Mouse (Mus musculus) megakaryocyte-erythroid progenitor cell, adult 5-6 weeks (primary cell): ENCODE measurements around the gene Coro2b. TPM values are rescaled to one million over a fixed set of nuclear protein-coding genes. Genes with fewer than 3 reads are reported as not detected.

Source experiments
- ATAC-seq: replicated peaks from 2 replicates; pipeline ENCODE4 v1.8.0; 2016; ENCODE audit warnings: mild to moderate bottlenecking, inconsistent platforms; ENCODE audit not compliant: severe bottlenecking, poor library complexity, low FRiP score, low TSS enrichment
- total RNA-seq, 2 experiments: library from RNA; stranded (forward) in 1 of 2; stranded (reverse) in 1 of 2; fragments of 200-1000, 215-1000 nt in 1 of 2; fragments of >200 nt in 1 of 2; fragmentation: Nextera tagmentation in 1 of 2; gene quantifications; 2 replicates each; pipeline ENCODE4 v1.2.3; 2014 to 2017

Coro2b gene
- total RNA-seq (2014; fragmentation: Nextera tagmentation) (1.2 TPM in 1 of 2 replicates, not detected in the other), total RNA-seq (2017) (not detected in 2 replicates)

DNA sequence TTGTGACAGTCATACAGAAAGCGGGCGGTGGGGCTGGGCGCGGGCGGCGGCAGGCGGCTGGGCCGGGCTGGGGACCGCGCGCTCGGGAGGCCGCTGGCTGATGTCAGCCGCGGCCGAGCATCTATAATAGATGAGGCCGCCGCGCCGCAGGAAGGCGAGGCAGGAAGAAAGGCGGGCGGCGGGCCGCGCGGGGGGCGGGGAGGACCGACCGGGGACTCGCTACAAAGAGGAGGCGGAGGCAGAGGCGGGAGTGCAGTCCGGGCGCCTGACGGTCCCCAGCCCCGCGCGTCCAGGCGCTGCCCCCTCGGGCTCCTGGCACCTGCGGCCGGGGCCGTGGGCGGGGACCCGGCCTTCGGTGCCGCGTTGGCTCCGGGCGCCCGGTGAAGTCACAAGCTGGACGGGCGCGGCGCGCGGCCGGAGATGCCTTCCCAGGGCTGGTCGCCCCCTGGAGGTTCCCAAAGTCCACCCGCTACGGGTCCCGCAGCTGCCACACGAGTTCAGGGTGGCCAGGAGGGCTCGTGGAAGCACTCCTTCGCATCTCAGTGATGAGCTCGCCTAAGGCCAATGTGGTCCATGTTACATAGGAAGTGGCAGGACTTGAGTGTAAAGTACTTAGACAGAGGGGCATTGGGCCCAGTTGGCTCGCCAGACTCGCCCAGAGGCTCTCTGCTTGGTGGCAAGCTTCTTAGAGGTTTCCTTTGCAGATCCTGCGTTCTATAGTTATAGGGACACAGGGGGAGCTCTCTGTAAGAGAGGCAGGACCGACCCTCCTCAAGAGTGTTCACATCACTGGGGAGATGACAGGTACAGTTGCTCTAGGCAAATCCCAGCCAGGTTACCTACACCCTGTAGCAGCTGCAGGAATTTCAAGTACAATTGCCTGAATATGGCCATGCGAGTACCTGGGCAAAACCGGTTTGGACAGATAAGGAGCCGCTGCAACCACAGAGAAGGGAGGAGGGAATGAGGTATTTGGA is at the start of gene Coro2b:
Coro2b (minus strand) TSS at position 390 of the 977 bp plus-strand sequence.
- no peak for ATAC-seq

DNA sequence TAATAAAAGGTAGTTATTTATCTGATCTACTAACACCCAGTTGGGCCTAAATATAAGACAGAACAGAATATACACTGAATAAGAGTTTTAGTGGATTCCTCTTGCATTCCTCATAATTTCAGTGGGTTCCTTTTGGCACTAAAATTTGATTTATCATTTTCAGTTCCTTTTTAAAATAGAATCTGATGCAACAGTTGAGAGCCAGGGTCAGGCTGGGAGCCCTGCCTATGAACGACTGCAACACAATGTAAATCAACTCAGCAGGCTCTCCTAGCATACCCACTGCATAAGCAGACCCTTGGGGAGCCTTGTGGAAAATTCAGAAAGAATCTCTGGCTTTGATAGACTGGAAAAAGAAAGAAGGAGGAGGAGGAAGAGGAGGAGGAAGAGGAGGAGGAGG is 40.7 kb upstream of the Coro2b start:
- ATAC-seq = no peak

DNA sequence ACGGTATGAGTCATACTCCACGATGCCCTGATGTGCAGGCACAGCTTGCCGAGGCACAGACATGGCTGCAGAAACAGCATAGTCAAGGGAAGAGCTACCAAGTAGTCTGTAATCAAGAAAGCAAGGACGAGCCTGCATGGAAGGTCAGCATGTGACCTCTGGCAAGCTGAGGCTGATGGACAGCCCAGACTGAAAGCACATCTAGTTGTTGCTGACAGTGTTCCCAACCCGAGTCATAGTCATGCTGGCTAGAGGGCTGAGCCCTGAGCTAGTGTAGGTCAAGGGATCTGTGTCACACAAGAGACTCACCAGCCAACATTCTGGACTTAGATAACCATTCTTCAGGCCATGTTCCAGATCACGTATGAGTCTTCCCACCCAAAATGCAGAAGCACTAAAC is 32.3 kb upstream of the Coro2b start:
- ATAC-seq = no peak

- ATAC-seq = no peak
Observed at GRCm38 (mm10) chr9:62567818-62568217, 31.0 kb upstream of the Coro2b start.

DNA sequence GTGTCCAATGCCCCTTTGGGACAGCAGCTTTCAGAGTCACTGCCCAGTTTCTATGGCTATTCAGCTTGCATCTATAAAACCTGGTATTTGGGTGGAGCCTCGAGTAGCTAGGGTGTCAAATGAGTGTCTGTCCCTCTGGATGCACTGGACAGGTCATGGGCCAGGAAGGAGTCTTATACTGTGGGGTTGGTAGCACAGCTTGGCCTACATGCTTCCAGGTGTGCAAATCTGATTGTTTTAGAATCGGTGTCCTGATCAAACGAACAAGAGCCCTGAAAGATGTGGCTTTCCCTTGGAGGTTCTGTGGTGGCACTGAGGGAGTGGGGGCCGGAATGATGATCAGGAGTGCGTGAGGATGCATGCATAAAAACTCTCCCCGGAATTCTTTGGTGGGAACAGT is 25.4 kb upstream of the Coro2b start:
- no peak for ATAC-seq

GRCm38 (mm10) chr9:62560432-62560831 is 23.6 kb upstream of the Coro2b start:
- no peak for ATAC-seq

GRCm38 (mm10) chr9:62560006-62560405 is 23.2 kb upstream of the Coro2b start:
- no peak for ATAC-seq

DNA sequence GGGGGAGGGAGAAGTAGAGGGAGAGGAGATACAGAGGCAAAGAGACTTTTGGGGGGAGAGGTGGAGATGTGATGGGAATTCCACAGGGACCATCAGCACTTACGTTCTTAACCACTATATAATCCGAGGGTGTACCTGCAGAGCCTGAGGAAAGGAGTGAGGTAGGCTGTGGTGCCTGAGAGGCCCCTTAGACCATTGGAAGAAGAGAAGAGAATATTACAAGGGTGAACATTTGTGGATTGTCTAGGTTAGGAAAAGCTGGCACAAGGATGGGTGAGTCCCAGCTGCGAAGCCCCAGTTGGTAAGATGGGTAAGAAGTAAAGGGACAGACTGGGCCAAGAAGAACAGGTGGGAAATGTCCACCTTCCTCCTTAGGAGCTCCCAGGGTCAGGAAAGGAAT is 22.6 kb upstream of the Coro2b start:
- no peak for ATAC-seq

DNA sequence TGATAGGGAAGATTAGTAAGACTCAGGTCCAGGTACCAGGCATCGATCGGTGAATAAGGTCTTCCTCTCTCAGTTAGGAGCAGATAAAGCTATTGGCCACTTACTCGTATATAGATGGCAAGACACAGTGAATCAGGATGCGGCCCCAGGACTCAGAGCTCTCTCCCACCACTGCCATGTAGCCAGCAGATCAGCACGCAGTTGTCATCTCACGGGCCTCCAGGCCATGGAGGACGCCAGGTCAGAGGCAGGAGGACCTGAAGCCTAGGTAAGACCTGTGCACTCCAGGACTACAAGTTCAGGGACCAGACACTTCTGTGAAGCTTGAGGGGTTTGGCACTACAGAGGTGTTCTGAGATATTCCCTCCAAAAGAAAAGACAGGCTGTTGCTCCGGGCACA is 21.2 kb upstream of the Coro2b start:
- ATAC-seq = no peak

DNA sequence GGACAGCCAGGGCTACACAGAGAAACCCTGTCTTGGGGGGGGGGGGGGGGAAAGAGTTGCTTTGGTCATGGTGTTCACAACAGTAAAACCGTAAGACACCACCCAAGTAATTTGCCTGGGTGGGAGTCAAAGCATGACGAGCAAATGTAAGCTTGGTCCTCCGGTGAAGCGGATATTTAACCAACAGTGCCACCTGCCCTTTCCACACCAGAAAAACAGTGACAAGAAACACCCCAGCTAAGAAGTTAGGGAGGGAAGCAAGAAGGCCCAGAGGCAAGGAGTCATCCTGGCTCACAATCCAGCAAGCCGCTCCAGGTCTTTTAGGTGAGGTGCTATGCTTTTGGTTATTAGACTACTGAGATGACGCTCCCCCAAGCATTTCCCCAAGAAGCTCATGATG is 19.9 kb upstream of the Coro2b start:
- ATAC-seq = no peak

DNA sequence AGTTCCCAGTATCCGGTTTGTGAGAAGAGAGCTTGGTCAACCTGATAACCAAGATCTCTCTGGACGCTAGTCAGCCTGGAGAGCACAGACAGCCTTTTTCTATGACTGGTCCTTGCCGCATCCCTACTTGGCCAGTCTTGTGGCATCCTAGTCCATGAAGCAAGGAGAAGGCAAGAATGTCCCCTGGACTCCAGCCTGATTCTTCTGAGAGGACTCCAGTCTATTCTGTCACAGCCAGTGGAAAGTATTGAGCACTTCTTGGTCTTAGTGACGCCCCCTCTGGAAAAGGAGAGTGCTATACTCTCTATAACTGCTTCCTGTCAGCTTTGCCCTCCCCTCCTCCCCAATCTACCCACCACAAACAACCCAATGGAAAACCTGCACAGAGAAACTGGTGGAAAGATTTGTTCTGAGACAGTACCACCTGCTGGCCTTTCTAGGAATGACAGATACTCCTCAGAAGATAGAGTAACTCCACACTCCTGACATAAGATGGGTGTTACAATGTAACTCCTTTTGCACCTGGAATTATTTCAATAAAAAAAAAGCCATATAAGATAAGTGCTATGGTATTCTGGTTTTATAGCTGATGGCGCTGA is 18.5 kb upstream of the Coro2b start:
- 0 out of 2 replicates have a peak, but pooled peaks have one; percentile 41 for ATAC-seq

GRCm38 (mm10) chr9:62554606-62555005 is 17.8 kb upstream of the Coro2b start:
- no peak for ATAC-seq

DNA sequence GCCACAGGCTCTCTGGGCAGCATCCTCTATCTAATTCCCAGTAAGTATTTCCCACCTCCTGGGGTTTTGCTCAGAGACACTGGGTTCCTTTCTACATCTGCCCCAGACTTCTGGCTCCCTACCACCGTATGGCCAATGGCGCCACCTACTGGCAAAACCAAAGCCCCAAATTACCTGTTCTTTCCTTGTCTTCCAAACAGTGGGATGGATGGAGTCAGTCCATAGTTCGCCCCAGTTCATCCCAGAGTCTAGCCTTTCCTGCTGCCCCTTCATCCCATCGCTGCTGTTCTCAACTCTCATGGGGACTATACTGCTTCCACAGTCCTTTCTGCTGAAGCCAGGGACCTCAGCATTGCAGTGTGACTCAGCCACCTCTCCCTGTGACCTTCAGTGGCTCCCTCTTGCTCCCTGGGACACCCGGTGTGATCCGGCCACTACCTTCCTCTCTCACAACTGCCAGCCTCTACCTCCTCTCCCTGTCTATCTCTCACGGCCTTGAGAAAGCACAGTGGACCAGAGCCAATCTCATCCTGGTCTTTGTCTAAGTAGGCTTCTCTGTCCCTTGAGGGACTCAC is 16.6 kb upstream of the Coro2b start:
- no peak for ATAC-seq

GRCm38 (mm10) chr9:62551531-62551930 is 14.7 kb upstream of the Coro2b start:
- ATAC-seq = no peak

GRCm38 (mm10) chr9:62550661-62551093 is 13.8 kb upstream of the Coro2b start:
- peak; percentile 89 for ATAC-seq

DNA sequence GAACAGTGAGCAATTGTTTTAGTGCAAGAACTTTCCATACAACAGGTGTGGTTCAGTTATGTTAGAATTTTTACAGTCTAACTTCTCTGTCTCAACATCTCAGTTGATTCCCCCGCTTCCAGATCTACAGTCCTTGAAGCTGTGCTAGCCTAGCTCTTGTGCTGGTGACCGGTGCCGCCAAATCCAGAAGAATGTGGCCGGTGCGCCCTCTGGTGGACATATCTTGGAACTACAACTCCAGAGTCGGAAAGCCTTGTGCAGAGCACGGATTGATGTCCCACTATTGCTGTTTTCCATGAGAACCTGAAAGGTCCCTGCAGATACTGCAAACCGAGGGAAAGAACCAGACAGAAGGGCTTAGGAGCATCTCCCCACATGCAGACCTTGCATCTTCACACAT is 13.0 kb upstream of the Coro2b start:
- ATAC-seq = 0 out of 2 replicates have a peak, but pooled peaks have one; percentile 45

DNA sequence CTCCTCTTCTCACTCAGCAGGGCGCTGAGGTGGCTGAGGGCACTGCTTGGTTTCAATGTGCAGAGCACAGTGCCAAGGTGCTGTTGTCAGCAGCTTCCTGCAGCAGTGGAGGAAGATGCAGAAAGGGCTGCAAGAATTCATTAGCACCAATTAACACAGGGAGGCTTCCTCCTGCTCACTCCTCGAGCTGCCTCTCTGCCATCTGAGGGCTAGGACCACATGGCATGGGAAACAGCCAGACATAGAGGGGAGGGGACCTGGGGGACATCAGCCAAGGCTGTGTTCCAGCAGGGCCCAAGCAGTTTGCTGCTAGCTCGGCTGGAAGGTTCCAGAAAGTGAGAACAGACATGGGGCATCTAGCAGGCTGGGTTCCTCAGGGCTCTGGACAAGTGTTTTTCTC is 10.6 kb upstream of the Coro2b start:
- ATAC-seq = no peak

GRCm38 (mm10) chr9:62544856-62545255 is 8.0 kb upstream of the Coro2b start:
- no peak for ATAC-seq

DNA sequence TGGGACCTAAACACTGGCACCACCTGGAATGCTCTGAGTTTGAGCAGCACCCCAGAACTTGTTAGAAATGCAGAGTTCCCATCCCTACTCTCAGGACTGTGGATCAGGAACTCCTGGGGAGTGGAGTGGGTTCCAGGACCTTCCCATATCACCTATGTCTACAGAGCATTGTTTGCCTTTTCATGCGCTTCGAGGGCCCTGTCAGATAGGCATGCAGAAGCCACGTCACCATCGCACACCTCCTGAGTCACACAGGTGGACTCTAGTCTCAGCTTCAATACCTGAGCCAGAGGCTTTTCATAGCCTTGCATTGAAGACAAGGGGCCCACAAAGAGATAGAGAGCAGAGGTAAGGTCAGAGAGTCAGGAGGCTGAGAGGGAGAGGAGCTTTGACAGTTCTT is 7.0 kb upstream of the Coro2b start:
- no peak for ATAC-seq

DNA sequence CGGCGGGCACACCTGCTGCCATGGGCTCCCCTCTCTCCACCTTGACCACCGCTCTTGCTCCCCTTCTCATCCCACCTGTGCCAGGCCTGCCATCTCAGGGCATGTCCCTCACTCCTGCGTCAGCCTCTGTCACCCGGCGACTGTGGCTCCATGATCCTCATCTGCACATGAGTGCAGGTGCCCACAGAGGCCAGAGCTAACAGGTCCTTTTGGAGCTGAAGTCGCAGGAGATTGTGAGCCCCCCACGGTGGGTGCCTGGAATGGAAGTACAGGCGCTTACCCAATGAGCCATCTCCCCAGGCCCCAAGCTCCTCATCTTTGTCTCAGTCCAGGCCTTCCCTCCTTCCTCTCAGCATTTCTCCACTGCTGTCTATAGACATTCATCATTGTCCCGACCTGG is 4.8 kb upstream of the Coro2b start:
- ATAC-seq = no peak
